Mouse (Mus musculus) kidney, adult 18-20 months (tissue): Measurements from ENCODE around the gene Sptbn2.

Experiments used
- DNase-seq: peaks from one replicate; pipeline ENCODE4 v3.0.0; 2021

The Sptbn2 gene

GRCm38 (mm10) chr19:4711098-4711600 is at the start of gene Sptbn2:
Gene Sptbn2, plus strand, starts transcription at chr19:4711167.
- no peak for DNase-seq

DNA sequence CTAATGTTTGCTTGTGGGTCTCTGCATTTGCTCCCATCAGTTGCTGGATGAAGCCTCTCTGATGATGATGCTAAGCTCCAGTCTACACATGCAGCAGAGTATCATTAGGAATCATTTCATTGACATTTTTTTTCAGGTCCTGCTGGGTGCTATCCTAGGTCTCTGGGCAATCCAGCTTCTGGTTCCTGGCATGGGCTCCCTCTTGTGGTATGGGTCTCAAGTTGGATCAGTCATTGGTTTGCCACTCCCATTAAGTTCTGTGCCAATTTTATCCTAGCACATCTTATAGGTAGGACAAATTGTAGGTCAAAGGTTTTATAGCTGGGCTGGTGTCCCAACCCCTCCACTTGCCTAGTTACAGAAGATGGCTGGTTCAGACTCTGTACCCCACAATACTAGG is 44.2 kb upstream of the Sptbn2 start:
- no peak for DNase-seq

- no peak for DNase-seq
Measured at GRCm38 (mm10) chr19:4670776-4671175, 40.2 kb upstream of the Sptbn2 start.

- no peak for DNase-seq
Measured at GRCm38 (mm10) chr19:4672401-4672800, 38.6 kb upstream of the Sptbn2 start.

DNA sequence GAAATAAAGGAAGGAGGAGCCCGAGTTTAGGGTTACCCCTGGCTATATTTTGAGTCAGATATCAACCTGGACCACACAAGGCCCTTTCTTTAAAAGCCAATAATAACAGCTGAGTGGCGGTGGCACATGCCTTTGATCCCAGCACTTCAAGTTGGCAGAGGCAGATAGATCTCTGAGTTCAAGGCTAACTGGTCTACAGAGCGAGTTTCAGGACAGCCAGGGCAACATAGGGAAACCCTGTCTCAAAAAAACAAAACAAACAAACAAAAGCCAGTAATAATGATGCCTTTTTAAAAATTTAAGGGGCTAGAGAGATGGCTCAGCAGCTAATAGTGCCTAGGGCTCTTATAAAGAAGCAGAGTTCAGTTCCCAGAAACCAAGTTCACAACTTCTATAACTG is 16.6 kb upstream of the Sptbn2 start:
- no peak for DNase-seq

DNA sequence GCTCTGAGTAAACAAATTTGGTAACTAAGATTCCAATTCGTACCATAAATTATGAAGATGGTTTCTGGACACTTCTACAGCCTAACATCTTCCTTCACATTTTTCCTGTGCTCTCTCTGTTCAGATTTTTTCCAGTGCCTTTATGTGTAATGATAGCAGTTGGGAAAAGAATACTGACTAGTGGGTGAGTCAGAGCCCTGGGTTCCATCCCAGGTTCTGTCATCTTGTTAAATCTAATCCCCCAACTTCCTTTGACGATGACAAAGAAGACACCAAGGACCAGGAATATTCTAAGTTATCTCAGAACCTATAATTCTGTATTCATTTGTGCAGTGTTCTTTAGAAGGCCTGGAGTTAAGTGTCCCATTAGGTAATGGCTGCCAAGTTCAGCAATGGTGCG is 13.8 kb upstream of the Sptbn2 start:
- DNase-seq = no peak

GRCm38 (mm10) chr19:4697721-4698120 is 13.2 kb upstream of the Sptbn2 start:
- no peak for DNase-seq

DNA sequence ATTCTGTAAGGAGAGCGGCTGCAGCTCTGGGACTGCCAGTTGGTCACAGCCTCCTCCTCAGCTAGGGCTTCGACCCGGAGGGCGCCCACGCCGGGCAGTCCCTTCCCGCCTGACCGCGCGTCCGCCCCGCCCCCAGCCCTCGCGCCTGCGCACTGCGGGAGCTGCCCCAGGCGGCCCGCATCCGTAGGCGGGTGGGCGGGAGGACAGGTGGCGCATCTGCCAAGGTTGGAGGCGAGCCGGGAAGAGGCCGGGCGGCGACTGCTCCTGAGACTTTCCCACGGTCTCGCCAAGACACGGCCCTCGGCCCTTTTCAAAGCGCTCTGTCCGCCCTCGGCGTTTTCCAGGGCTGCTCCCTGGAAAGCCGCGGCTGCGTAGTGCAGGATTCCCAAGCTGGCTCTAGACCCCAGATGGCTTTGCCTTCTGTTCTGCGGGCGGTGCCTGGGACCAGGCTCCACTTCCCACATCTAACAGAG is 12.7 kb upstream of the Sptbn2 start, which contains the start of gene Gm960:
Gm960 (minus strand) TSS at position 464 of the 473 bp plus-strand sequence.
- DNase-seq = peak; percentile 77

DNA sequence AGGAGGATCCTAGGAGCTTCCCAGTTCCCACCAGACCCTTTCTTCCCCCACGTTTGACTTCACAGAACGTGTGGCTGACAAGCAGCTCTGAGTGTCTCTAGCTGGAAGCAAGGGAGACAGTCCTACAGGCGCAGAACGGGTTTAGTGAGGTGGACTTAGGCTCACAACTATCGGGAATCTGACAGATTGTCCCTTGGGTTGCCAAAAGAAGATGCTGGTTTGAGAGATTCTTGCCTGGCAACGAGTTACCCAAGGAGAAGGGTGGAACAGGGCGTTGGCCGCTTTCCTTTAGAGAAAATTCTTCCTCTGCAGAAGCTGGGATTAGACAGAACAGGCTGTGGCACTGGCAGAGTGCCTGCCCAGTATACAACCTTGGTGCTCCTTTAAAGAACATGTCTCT is 12.1 kb upstream of the Sptbn2 start:
- no peak for DNase-seq

DNA sequence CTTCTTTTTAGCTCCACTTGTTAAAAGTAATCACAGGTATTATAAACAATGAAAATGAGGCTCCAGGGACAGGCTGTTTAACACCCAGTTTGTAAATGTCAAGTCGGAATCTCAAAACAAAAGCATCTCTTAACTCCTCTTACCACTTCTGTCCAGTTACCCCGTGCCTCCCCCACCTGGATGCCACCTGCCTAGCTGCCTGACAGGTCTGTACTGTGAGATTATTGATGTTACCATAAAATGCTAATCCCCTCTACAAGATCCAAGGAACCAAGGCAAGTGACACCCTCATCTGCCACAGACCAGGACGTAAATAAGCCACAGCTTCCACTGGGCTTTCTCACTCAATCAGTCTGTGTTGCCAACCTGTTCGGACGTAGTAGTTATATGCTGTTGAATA is 11.1 kb upstream of the Sptbn2 start:
- no peak for DNase-seq

DNA sequence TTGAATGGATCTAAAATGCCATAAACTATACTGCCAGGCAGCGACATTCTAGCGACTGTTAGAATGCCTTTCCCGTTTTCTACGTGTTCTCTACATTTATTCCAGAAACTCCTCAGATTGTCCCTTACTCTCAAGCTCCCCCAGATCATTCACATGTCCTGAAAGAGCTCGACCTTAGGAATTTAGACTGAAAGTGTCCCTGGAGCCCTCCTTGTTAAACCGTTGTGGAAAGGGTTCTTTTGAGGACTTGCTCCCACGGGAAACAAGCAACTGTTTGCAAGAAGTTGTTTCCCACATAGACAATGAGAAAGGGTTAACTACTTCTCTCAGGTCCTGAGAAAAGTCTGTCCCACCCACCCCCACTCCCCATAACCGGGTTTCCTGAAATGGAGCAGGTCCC is 10.3 kb upstream of the Sptbn2 start:
- no peak for DNase-seq

DNA sequence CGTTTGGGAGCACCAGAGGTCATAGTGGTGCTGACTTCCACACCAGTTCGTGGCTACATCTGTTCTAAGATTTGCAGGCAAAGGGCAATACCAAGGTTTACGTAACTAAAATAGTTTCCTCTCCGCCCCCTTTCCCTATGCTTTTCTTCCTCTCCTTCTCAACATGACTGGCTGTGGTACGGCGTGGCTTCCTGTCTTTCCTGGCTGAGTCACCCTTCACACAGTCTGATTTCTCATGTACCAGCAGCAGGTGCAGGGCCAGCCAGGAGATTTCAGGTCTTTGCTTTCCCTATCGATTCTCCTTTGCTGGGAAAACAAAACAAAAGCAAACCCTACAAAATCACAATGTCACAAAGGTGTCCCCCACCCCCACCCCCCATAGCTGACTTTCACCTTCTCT is 9.7 kb upstream of the Sptbn2 start:
- no peak for DNase-seq

- DNase-seq = no peak
Measured at GRCm38 (mm10) chr19:4708765-4709164, 2.2 kb upstream of the Sptbn2 start.

- no peak for DNase-seq
Measured at GRCm38 (mm10) chr19:4711601-4712155, 711 bp downstream of the Sptbn2 start.

DNA sequence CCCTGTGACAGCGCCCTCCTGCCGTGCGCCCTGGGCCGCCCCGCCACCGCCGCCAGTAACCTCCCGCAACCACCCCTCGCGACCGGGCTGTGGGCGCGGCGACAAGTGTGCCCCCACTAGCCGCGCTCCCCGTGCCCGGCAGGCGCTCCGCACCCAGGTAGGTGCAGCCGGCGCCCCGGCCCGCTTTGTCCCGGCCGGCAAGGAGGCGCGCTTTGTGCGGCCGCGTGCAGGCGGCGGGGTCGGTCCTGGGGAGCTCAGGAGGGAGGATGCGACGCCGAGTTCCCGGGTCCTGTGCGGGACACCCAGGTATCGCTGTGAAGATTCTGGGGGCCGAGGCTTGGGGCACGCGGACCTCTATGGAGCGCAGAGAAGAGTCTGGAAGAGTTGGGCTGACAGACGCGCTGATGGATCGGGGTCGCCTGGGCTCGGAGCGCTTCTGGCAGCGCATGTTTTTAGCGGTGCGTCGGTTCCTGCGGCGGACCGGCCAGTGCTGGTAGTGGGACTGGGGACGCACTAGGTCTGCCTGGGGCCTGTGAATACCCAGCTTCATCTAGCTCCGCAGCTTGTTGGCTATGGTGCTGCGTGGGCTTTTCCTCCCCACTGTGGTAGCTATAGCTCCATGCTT is 1.3 kb downstream of the Sptbn2 start:
- no peak for DNase-seq

- DNase-seq = no peak
Measured at GRCm38 (mm10) chr19:4712781-4713526, 2.0 kb downstream of the Sptbn2 start.

DNA sequence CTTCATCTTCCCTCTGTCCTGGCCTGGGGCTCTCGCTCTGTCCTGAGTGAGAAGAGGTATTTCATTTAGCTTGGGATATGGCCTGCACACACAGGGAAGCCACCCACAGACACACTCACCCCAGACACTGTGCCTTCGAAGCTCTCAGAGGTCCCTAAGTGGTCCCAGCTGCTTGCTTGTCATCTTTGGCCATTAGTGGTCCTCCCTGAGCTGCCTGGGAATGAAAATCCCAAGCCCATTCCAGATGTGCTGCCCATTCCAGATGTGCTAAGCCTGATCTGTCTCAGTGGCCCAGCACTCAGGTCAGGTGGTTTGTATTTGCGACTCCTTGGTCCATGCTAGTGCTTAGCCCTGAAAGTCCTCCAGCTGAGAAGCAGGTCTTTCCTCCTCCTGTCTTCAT is 2.9 kb downstream of the Sptbn2 start:
- DNase-seq = no peak

DNA sequence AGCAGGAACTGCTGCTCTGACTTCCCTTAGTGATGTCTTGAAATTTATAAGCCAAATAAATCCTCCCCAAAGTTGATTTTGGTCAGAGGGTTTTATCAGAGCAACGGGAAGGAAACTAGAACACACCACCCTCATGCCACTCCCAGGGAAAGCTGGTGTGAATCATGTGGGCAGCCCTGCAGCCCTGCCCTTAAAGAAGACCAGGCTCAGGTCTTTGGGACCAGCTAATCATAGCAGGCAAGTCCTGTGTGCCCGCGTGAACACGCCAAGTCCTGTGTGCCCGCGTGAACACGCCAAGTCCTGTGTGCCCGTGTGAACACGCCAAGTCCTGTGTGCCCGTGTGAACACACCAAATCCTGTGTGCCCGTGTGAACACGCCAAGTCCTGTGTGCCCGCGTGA is 5.8 kb downstream of the Sptbn2 start:
- no peak for DNase-seq

- DNase-seq = no peak
Measured at GRCm38 (mm10) chr19:4717281-4717680, 6.3 kb downstream of the Sptbn2 start.

GRCm38 (mm10) chr19:4718716-4719115 is 7.7 kb downstream of the Sptbn2 start:
- DNase-seq = no peak

- peak; percentile 51 for DNase-seq
Measured at GRCm38 (mm10) chr19:4719351-4719764, 8.4 kb downstream of the Sptbn2 start.

GRCm38 (mm10) chr19:4720112-4720511 is 9.1 kb downstream of the Sptbn2 start:
- DNase-seq = no peak

DNA sequence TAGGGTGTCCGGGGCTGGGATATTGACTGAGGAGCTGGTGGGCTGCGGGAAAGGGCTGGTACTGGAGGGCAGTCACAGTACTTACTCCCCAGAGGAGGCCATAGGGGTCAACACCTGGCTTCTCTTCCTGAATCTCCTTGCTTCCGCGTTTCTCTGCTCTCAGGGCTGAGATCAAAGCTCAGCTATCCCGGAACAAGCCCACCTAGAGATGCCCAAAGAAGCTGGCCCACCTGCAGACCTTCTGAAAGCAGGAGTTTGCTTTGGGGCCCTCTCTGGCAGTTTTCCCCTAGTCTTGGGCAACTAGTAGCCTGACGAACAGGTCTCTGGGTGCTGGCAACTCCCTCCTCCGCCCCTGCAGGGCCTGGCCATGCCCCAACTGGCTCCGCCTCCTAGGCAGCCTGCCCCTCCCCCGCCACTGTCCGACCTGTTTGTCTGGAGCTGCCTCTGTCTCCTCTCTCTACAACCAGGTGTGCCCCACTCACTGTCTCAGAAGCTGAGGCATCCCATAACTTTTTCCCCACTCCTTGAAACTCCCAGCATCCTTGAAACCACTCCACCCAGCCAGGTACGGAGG is 9.8 kb downstream of the Sptbn2 start:
- peak; percentile 87 for DNase-seq

DNA sequence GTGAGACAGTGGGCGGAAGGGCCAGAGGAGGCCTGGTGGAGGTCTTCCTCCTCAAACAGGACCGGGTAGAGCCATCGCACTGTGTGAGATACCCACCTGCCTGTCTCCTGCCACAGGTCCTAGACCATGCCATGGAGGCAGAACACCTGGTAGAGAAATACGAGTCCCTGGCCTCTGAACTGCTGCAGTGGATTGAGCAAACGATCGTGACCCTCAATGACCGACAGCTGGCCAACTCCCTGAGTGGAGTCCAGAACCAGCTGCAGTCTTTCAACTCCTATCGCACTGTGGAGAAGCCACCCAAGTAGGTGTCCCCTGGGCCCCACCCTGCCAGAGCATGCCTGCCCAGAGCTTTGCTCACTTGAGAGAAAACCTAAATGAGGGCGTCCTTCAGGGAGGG is 18.2 kb downstream of the Sptbn2 start:
- no peak for DNase-seq
